Comparison of ENCODE assay signal across 19 mouse cellular contexts in the genomic region with DNA sequence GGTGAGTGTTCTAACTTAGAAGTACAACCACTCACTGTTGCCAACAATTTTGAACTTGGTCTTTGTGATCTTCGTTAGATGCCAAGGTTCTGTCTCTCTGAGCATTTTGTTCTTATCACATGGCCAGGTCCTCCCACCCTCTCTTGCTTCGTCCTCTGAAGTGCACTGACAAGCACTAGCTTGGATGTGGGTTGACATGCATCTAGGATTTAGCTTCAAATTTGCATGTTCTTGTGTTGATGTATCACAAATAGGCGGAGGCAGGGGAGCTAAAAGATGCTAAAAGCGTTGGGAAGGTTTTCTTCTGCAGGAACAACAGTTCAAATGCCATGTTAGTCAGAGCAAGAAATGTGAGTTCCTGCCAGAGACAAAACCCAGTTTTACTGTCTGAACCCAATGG.
"Had no signal": no experiment of that assay in that cellular context is flagged by ENCODE, and none has a peak within 500 bp of the region (broad histone marks: within the 10 kb centered on the region; RNA-seq: fewer than 3 reads in every experiment).

No protein-coding gene starts in this region.

- H3K4me3 ChIP-seq: midbrain, embryonic 10.5 days; midbrain, embryonic 12.5 days; myocyte; neural tube, embryonic 13.5 days; neural tube, embryonic 15.5 days; stomach, embryonic 15.5 days had no signal

- H3K9me3 ChIP-seq: midbrain, embryonic 10.5 days; midbrain, embryonic 12.5 days; neural tube, embryonic 13.5 days; neural tube, embryonic 15.5 days; stomach, embryonic 15.5 days had no signal

- H3K27ac ChIP-seq: midbrain, embryonic 10.5 days; midbrain, embryonic 12.5 days; neural tube, embryonic 13.5 days; neural tube, embryonic 15.5 days; stomach, embryonic 15.5 days; stomach, postnatal 0 days had no signal

- H3K27me3 ChIP-seq: midbrain, embryonic 12.5 days; neural tube, embryonic 13.5 days; neural tube, embryonic 15.5 days; stomach, embryonic 15.5 days had no signal

- DNase-seq: lung, adult 18-20 months; lung, embryonic 14.5 days; lung, postnatal 10 days; lung, postnatal 4 days; midbrain, embryonic 14.5 days; retina, postnatal 1 day; right cerebral cortex, postnatal 14 days; right cerebral cortex, postnatal 4 days; spleen, adult 18-20 months; thymus, adult 2 months; thymus, postnatal 25 days; thymus, postnatal 4 days had no signal

- H3K4me1 ChIP-seq: stomach, embryonic 15.5 days had no signal

- H3K36me3 ChIP-seq: midbrain, embryonic 10.5 days; midbrain, embryonic 12.5 days; neural tube, embryonic 13.5 days; neural tube, embryonic 15.5 days; stomach, embryonic 15.5 days had no signal

- H3K4me2 ChIP-seq: lung, embryonic 14.5 days; midbrain, embryonic 12.5 days; neural tube, embryonic 13.5 days; neural tube, embryonic 15.5 days; stomach, embryonic 15.5 days had no signal

- H3K9ac ChIP-seq: lung, embryonic 14.5 days; midbrain, embryonic 12.5 days; neural tube, embryonic 13.5 days; neural tube, embryonic 15.5 days; stomach, embryonic 15.5 days had no signal
